ENCODE assay signal across 8 mouse cellular contexts in the genomic region with DNA sequence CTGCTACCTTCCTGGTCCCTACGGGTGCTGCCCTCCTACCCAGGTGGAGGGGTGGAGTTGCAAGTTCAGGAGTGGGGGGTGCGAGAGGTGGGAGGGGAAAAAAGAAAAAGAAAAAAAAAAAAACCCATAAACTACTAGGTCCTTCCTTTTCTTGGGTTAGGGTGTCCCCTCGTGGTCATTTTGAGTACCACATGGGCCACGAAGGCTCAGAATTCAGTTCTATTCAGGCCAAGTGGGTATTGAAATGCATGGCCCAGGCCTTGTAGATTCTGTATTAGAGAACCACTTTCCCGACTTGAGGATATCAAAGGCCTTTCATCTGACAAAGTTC. TPM values are rescaled to one million over a fixed set of nuclear protein-coding genes. Genes with fewer than 3 reads are reported as not detected.
DNase-seq lines count a peak whose midpoint lies in the region; ATAC-seq lines count a peak whose summit lies in the region.

No protein-coding gene starts in this region.

- H3K27ac ChIP-seq in heart, embryonic 12.5 days (ENCODE audit: poor library complexity, severe bottlenecking), result no peak overlapping the region
- no peak overlapping the region for H3K27ac ChIP-seq in kidney, embryonic 16.5 days (ENCODE audit: low read length)
- H3K27ac ChIP-seq in liver, embryonic 12.5 days, result no peak overlapping the region
- no peak overlapping the region for H3K27ac ChIP-seq in stomach, embryonic 15.5 days

- peaks cover 8% of the 10 kb centered on the region; the same call in 1 of the 2 replicates for H3K4me1 ChIP-seq in heart, embryonic 12.5 days (replicated peaks)
- peaks cover 8% of the 10 kb centered on the region for H3K4me1 ChIP-seq in kidney, embryonic 16.5 days (ENCODE audit: insufficient read depth, low read length)
- no peaks in the 10 kb centered on the region for H3K4me1 ChIP-seq in liver, embryonic 12.5 days
- H3K4me1 ChIP-seq in stomach, embryonic 15.5 days, result peaks cover 7% of the 10 kb centered on the region; the same call in 1 of the 2 replicates

- H3K4me3 ChIP-seq in heart, embryonic 12.5 days, result peak overlapping the region; percentile 31
- H3K4me3 ChIP-seq in kidney, embryonic 16.5 days (ENCODE audit: low read length), result peak overlapping the region; percentile 38
- peak overlapping the region; percentile 30 for H3K4me3 ChIP-seq in liver, embryonic 12.5 days
- peak overlapping the region; percentile 34 for H3K4me3 ChIP-seq in stomach, embryonic 15.5 days (replicated peaks)

- DNase-seq in 3T3-L1 (ENCODE audit: low read depth, low spot score), result peak; percentile 56
- DNase-seq in adrenal gland, adult 2 months, result peak; percentile 57
- peak; percentile 73 for DNase-seq in embryo, embryonic 9.5 days (ENCODE audit: extremely low spot score)
- DNase-seq in natural killer cell, adult 2 months (ENCODE audit: low spot score in 2 of 2), result peak; percentile 53 to 70

- H3K36me3 ChIP-seq in heart, embryonic 12.5 days, result no peaks in the 10 kb centered on the region
- H3K36me3 ChIP-seq in kidney, embryonic 16.5 days (ENCODE audit: insufficient read depth, low read length), result no peaks in the 10 kb centered on the region
- H3K36me3 ChIP-seq in liver, embryonic 12.5 days, result no peaks in the 10 kb centered on the region
- H3K36me3 ChIP-seq in stomach, embryonic 15.5 days, result no peaks in the 10 kb centered on the region

- H3K27me3 ChIP-seq in heart, embryonic 12.5 days (replicated peaks), result peaks cover 90% of the 10 kb centered on the region
- H3K27me3 ChIP-seq in kidney, embryonic 16.5 days (ENCODE audit: insufficient read depth, low read length), result peaks cover 73% of the 10 kb centered on the region
- peaks cover 95% of the 10 kb centered on the region for H3K27me3 ChIP-seq in liver, embryonic 12.5 days (replicated peaks)
- peaks cover 43% of the 10 kb centered on the region for H3K27me3 ChIP-seq in stomach, embryonic 15.5 days (replicated peaks)

- WGBS in heart, embryonic 12.5 days, result 2% methylated on average over 5 of the region's 5 CpGs
- WGBS in kidney, embryonic 16.5 days, result 3% methylated on average over 5 of the region's 5 CpGs
- WGBS in liver, embryonic 12.5 days (ENCODE audit: insufficient replicate concordance), result 0% methylated on average over 5 of the region's 5 CpGs
- WGBS in stomach, embryonic 15.5 days, result 0% methylated on average over 5 of the region's 5 CpGs

- H3K9me3 ChIP-seq in heart, embryonic 12.5 days (replicated peaks), result no peaks in the 10 kb centered on the region
- no peaks in the 10 kb centered on the region for H3K9me3 ChIP-seq in kidney, embryonic 16.5 days (ENCODE audit: low read length)
- no peaks in the 10 kb centered on the region for H3K9me3 ChIP-seq in liver, embryonic 12.5 days (replicated peaks)
- H3K9me3 ChIP-seq in stomach, embryonic 15.5 days, result no peaks in the 10 kb centered on the region

- peak overlapping the region; percentile 16; the same call in 1 of the 2 replicates for H3K9ac ChIP-seq in heart, embryonic 12.5 days
- peak overlapping the region; percentile 42 for H3K9ac ChIP-seq in kidney, embryonic 16.5 days (replicated peaks; ENCODE audit: low read length)
- H3K9ac ChIP-seq in liver, embryonic 12.5 days, result no peak overlapping the region
- no peak overlapping the region for H3K9ac ChIP-seq in stomach, embryonic 15.5 days

- no peak for ATAC-seq in heart, embryonic 12.5 days (ENCODE audit: insufficient number of reproducible peaks, low FRiP score)
- no peak for ATAC-seq in kidney, embryonic 16.5 days (ENCODE audit: low FRiP score, low TSS enrichment)
- no peak for ATAC-seq in liver, embryonic 12.5 days
- no peak for ATAC-seq in stomach, embryonic 15.5 days (ENCODE audit: insufficient read depth, low FRiP score, low read depth)

- H3K4me2 ChIP-seq in heart, embryonic 12.5 days, result peak overlapping the region; percentile 82
- peak overlapping the region; percentile 71 for H3K4me2 ChIP-seq in kidney, embryonic 16.5 days (replicated peaks; ENCODE audit: low read depth, low read length)
- H3K4me2 ChIP-seq in liver, embryonic 12.5 days, result peak overlapping the region; percentile 56
- peak overlapping the region; percentile 68 for H3K4me2 ChIP-seq in stomach, embryonic 15.5 days

RNA-seq across cellular contexts. Expression of a gene that starts 8.0 kb away (rescaled TPM):
- 1 to 10 TPM in 1 of 2 experiments, under 1 TPM in 1; 0.46 to 1.0 TPM for total RNA-seq in adrenal gland, adult 2 months (2021)
- polyA plus RNA-seq in adrenal gland, adult 2 months (2012; rRNA removed), result 0.18 and 0.51 TPM in 2 replicates
- polyA plus RNA-seq in heart, embryonic 12.5 days (2016; fragmentation: Nextera tagmentation; extraction: Ambion mirVana), result 0.62 and 0.91 TPM in 2 replicates
- 0.91 and 1.0 TPM in 2 replicates for polyA plus RNA-seq in kidney, embryonic 16.5 days (2015; fragmentation: Nextera tagmentation; extraction: Ambion mirVana)
- 0.25 and 0.33 TPM in 2 replicates for polyA plus RNA-seq in liver, embryonic 12.5 days (2016; fragmentation: Nextera tagmentation; extraction: Ambion mirVana)
- 0.27 and 0.34 TPM in 2 replicates for polyA plus RNA-seq in stomach, embryonic 15.5 days (2015; fragmentation: Nextera tagmentation; extraction: Ambion mirVana)

RNA-seq across cellular contexts. Expression of a gene that starts 28.6 kb away (rescaled TPM):
- 10 to 100 TPM; 10.4 to 13.5 TPM for total RNA-seq in adrenal gland, adult 2 months (2021)
- polyA plus RNA-seq in adrenal gland, adult 2 months (2012; rRNA removed), result 2.0 and 2.2 TPM in 2 replicates
- polyA plus RNA-seq in heart, embryonic 12.5 days (2016; fragmentation: Nextera tagmentation; extraction: Ambion mirVana), result 1.2 and 2.1 TPM in 2 replicates
- 4.7 and 5.0 TPM in 2 replicates for polyA plus RNA-seq in kidney, embryonic 16.5 days (2015; fragmentation: Nextera tagmentation; extraction: Ambion mirVana)
- polyA plus RNA-seq in liver, embryonic 12.5 days (2016; fragmentation: Nextera tagmentation; extraction: Ambion mirVana), result 0.70 and 0.90 TPM in 2 replicates
- polyA plus RNA-seq in stomach, embryonic 15.5 days (2015; fragmentation: Nextera tagmentation; extraction: Ambion mirVana), result 3.9 and 4.2 TPM in 2 replicates

RNA-seq across cellular contexts. Expression of a gene that starts 35.6 kb away (rescaled TPM):
- total RNA-seq in adrenal gland, adult 2 months (2021), result 1 to 10 TPM in 1 of 2 experiments, not detected in 1; 1.1 TPM
- 0.16 and 0.23 TPM in 2 replicates for polyA plus RNA-seq in adrenal gland, adult 2 months (2012; rRNA removed)
- polyA plus RNA-seq in heart, embryonic 12.5 days (2016; fragmentation: Nextera tagmentation; extraction: Ambion mirVana), result not detected in 2 replicates
- polyA plus RNA-seq in kidney, embryonic 16.5 days (2015; fragmentation: Nextera tagmentation; extraction: Ambion mirVana), result 0.15 TPM in 1 of 2 replicates, not detected in the other
- polyA plus RNA-seq in liver, embryonic 12.5 days (2016; fragmentation: Nextera tagmentation; extraction: Ambion mirVana), result 0.10 TPM in 1 of 2 replicates, not detected in the other
- 0.23 TPM in 1 of 2 replicates, not detected in the other for polyA plus RNA-seq in stomach, embryonic 15.5 days (2015; fragmentation: Nextera tagmentation; extraction: Ambion mirVana)

RNA-seq across cellular contexts. Expression of a gene that starts 57.7 kb away (rescaled TPM):
- total RNA-seq in adrenal gland, adult 2 months (2021), result not detected
- not detected in 2 replicates for polyA plus RNA-seq in adrenal gland, adult 2 months (2012; rRNA removed)
- polyA plus RNA-seq in heart, embryonic 12.5 days (2016; fragmentation: Nextera tagmentation; extraction: Ambion mirVana), result not detected in 2 replicates
- 0.33 and 0.61 TPM in 2 replicates for polyA plus RNA-seq in kidney, embryonic 16.5 days (2015; fragmentation: Nextera tagmentation; extraction: Ambion mirVana)
- not detected in 2 replicates for polyA plus RNA-seq in liver, embryonic 12.5 days (2016; fragmentation: Nextera tagmentation; extraction: Ambion mirVana)
- 24.2 and 26.7 TPM in 2 replicates for polyA plus RNA-seq in stomach, embryonic 15.5 days (2015; fragmentation: Nextera tagmentation; extraction: Ambion mirVana)

Comparison
In these comparisons a context has a peak if more than half of its experiments do, and no peak if none do; other contexts are left out.
1. H3K9ac ChIP-seq: peak in heart, embryonic 12.5 days (single experiment) and kidney, embryonic 16.5 days (single experiment); none in liver, embryonic 12.5 days (single experiment) and stomach, embryonic 15.5 days (single experiment).
2. Peak in every context shown above with its lines, with median percentiles within 50 percentile points of each other: DNase-seq, H3K4me2 ChIP-seq and H3K4me3 ChIP-seq.